Mouse (Mus musculus) frontal cortex, adult 2 months (tissue): ENCODE measurements at regions not wholly inside any gene's neighbourhood (a gene's known extent, or its start where the extent isn't known, plus 50 kb on each side); places are given as distances from the start of the nearest gene placed in this dataset.

Experiments used
- DNase-seq, 2 experiments: peaks; one replicate each; pipeline ENCODE4 v3.0.0; 2022; ENCODE audit warnings: low spot score in 1 of 2; ENCODE audit errors: extremely low spot score in 1 of 2

- no peak for DNase-seq
Observed at GRCm38 (mm10) chr9:117967080-117967479, 73.2 kb upstream of the Azi2 start.

GRCm38 (mm10) chr9:117966326-117966989 is 73.8 kb upstream of the Azi2 start:
- DNase-seq = peak in 1 of 2 experiments; percentile 77

GRCm38 (mm10) chr9:117962088-117963030 is 77.9 kb upstream of the Azi2 start:
- peak in 1 of 2 experiments; percentile 12 for DNase-seq

- no peak for DNase-seq
Observed at GRCm38 (mm10) chr9:117959845-117960244, 80.5 kb upstream of the Azi2 start.

GRCm38 (mm10) chr9:117957195-117957594 is 83.1 kb upstream of the Azi2 start:
- DNase-seq = no peak

- no peak for DNase-seq
Observed at GRCm38 (mm10) chr9:117956691-117957090, 83.6 kb upstream of the Azi2 start.

GRCm38 (mm10) chr9:117927466-117927847 is 112.8 kb upstream of the Azi2 start:
- no peak for DNase-seq

- peak; percentile 15 to 40 for DNase-seq
Observed at GRCm38 (mm10) chr9:117926700-117927465, 113.4 kb upstream of the Azi2 start.

GRCm38 (mm10) chr9:117922992-117923391 is 117.3 kb upstream of the Azi2 start:
- no peak for DNase-seq

- DNase-seq = no peak
Observed at GRCm38 (mm10) chr9:117907895-117908424, 132.3 kb upstream of the Azi2 start.

GRCm38 (mm10) chr9:117905045-117905747 is 135.1 kb upstream of the Azi2 start:
- DNase-seq = peak; percentile 3 to 15

- no peak for DNase-seq
Observed at GRCm38 (mm10) chr9:117904621-117905020, 135.7 kb upstream of the Azi2 start.

- peak in 1 of 2 experiments; percentile 62 for DNase-seq
Observed at GRCm38 (mm10) chr9:117903025-117903424, 137.3 kb upstream of the Azi2 start.

GRCm38 (mm10) chr9:117902239-117902939 is 137.9 kb upstream of the Azi2 start:
- DNase-seq = no peak

- DNase-seq = no peak
Observed at GRCm38 (mm10) chr9:117900631-117901030, 139.7 kb upstream of the Azi2 start.

- DNase-seq = no peak
Observed at GRCm38 (mm10) chr9:117896517-117896916, 143.8 kb upstream of the Azi2 start.

- DNase-seq = no peak
Observed at GRCm38 (mm10) chr9:117892601-117893000, 147.7 kb upstream of the Azi2 start.

- DNase-seq = no peak
Observed at GRCm38 (mm10) chr9:117873172-117873571, 167.1 kb upstream of the Azi2 start.

- peak in 1 of 2 experiments; percentile 46 for DNase-seq
Observed at GRCm38 (mm10) chr9:117872387-117873081, 167.8 kb upstream of the Azi2 start.
